Mouse (Mus musculus) CH12.LX (cell line): ENCODE data around the gene Atp8b3. TPM values are rescaled to one million over a fixed set of nuclear protein-coding genes. Genes with fewer than 3 reads are reported as not detected.

Source experiments
- DNase-seq: peaks from one replicate; pipeline ENCODE4 v3.0.0-alpha.2; 2013; ENCODE audit errors: extremely low read depth
- H3K27ac ChIP-seq: 2 replicates; pipeline ENCODE4 v1.5.1; 2012; ENCODE audit warnings: low read depth, mild to moderate bottlenecking, control low read depth, moderate library complexity; ENCODE audit not compliant: insufficient read depth
- H3K27me3 ChIP-seq: replicated peaks from 2 replicates; pipeline ENCODE3; 2012; ENCODE audit warnings: inconsistent platforms
- H3K36me3 ChIP-seq, 2 experiments: replicated peaks in 1 of 2; 2 replicates each; pipeline versions ENCODE3 to v1.6.1; 2012; ENCODE audit warnings: inconsistent platforms in 1 of 2, low read length in 1 of 2, mild to moderate bottlenecking in 1 of 2, mixed read lengths in 1 of 2, moderate library complexity in 1 of 2; ENCODE audit not compliant: control insufficient read depth in 1 of 2, insufficient read depth in 1 of 2
- H3K4me1 ChIP-seq, 2 experiments: 2 replicates each; pipeline ENCODE4 v1.6.1; 2012; ENCODE audit warnings: inconsistent platforms in 1 of 2, moderate library complexity in 1 of 2; ENCODE audit not compliant: insufficient read depth in 2 of 2, control insufficient read depth in 1 of 2
- H3K4me2 ChIP-seq: 2 replicates; pipeline ENCODE4 v1.6.1; 2012; ENCODE audit warnings: low read depth, mild to moderate bottlenecking, control low read depth; ENCODE audit not compliant: poor library complexity, insufficient read depth, severe bottlenecking
- H3K4me3 ChIP-seq, 3 experiments: fragments of 150-350 bp in 1 of 3; sonication (generic) in 1 of 3; replicated peaks in 1 of 3; 2 replicates each; pipeline versions ENCODE3 to v1.5.1; 2011 to 2012; ENCODE audit warnings: low read depth in 2 of 3, low read length in 2 of 3, mild to moderate bottlenecking in 2 of 3, moderate library complexity in 2 of 3, control low read depth in 1 of 3, improper control_type of control experiment in 1 of 3, inconsistent platforms in 1 of 3, mixed read lengths in 1 of 3; ENCODE audit not compliant: poor library complexity in 1 of 3
- H3K79me2 ChIP-seq: replicated peaks from 2 replicates; pipeline ENCODE4 v1.6.1; 2012; ENCODE audit warnings: mild to moderate bottlenecking, moderate library complexity; ENCODE audit not compliant: control insufficient read depth, poor library complexity, insufficient read depth, severe bottlenecking; ENCODE audit errors: extremely low read depth
- H3K9ac ChIP-seq: 2 replicates; pipeline ENCODE4 v1.6.1; 2012; ENCODE audit warnings: low read depth, mild to moderate bottlenecking, control low read depth, moderate library complexity; ENCODE audit not compliant: insufficient read depth
- H3K9me3 ChIP-seq: replicated peaks from 2 replicates; pipeline ENCODE3; 2012; ENCODE audit warnings: low read length, inconsistent platforms, mixed read lengths
- BHLHE40 ChIP-seq: IDR thresholded peaks from 2 replicates; pipeline ENCODE4 v1.6.1; 2011; ENCODE audit warnings: mild to moderate bottlenecking, low read depth, low read length, improper control_type of control experiment
- CHD2 ChIP-seq: IDR thresholded peaks from 2 replicates; pipeline ENCODE4 v1.6.1; 2011; ENCODE audit warnings: low read length, improper control_type of control experiment
- CTCF ChIP-seq, 2 experiments: IDR thresholded peaks in 1 of 2; conservative IDR thresholded peaks in 1 of 2; 2 replicates each; pipeline ENCODE4 v1.5.1; 2011 to 2012; ENCODE audit warnings: low read depth in 2 of 2, low read length in 2 of 2, improper control_type of control experiment in 1 of 2, inconsistent platforms in 1 of 2, mild to moderate bottlenecking in 1 of 2, moderate library complexity in 1 of 2
- EP300 ChIP-seq: IDR thresholded peaks from 2 replicates; pipeline ENCODE4 v1.6.1; 2011; ENCODE audit warnings: low read length, improper control_type of control experiment
- GABPA ChIP-seq: IDR thresholded peaks from 2 replicates; pipeline ENCODE4 v1.6.1; 2012; ENCODE audit warnings: low read depth, low read length, improper control_type of control experiment, inconsistent platforms; ENCODE audit not compliant: insufficient replicate concordance
- HCFC1 ChIP-seq: IDR thresholded peaks from 2 replicates; pipeline ENCODE4 v1.6.1; 2012; ENCODE audit warnings: low read depth, mild to moderate bottlenecking, inconsistent platforms, low read length, improper control_type of control experiment
- JUND ChIP-seq: conservative IDR thresholded peaks from 2 replicates; pipeline ENCODE4 v1.6.1; 2011; ENCODE audit warnings: low read depth, low read length, improper control_type of control experiment
- KAT2A ChIP-seq: IDR thresholded peaks from 2 replicates; pipeline ENCODE4 v1.6.1; 2012; ENCODE audit warnings: low read length, improper control_type of control experiment, inconsistent platforms; ENCODE audit not compliant: insufficient replicate concordance
- MAX ChIP-seq: IDR thresholded peaks from 2 replicates; pipeline ENCODE4 v1.6.1; 2011; ENCODE audit warnings: low read length, improper control_type of control experiment
- MAZ ChIP-seq: IDR thresholded peaks from 2 replicates; pipeline ENCODE4 v1.6.1; 2012; ENCODE audit warnings: low read depth, mild to moderate bottlenecking, inconsistent platforms, low read length, improper control_type of control experiment, moderate library complexity
- MEF2A ChIP-seq: IDR thresholded peaks from 2 replicates; pipeline ENCODE4 v1.6.1; 2014; ENCODE audit warnings: low read depth, mild to moderate bottlenecking, inconsistent platforms, low read length, improper control_type of control experiment, borderline replicate concordance
- MXI1 ChIP-seq: IDR thresholded peaks from 2 replicates; pipeline ENCODE4 v1.6.1; 2011; ENCODE audit warnings: mild to moderate bottlenecking, low read depth, low read length, improper control_type of control experiment
- MYC ChIP-seq: IDR thresholded peaks from 2 replicates; pipeline ENCODE4 v1.6.1; 2011; ENCODE audit warnings: low read depth, mild to moderate bottlenecking, improper control_type of control experiment, low read length
- NELFE ChIP-seq: IDR thresholded peaks from 2 replicates; pipeline ENCODE4 v1.6.1; 2011; ENCODE audit warnings: low read depth, low read length, improper control_type of control experiment
- NRF1 ChIP-seq: IDR thresholded peaks from 2 replicates; pipeline ENCODE4 v1.6.1; 2014; ENCODE audit warnings: low read depth, mild to moderate bottlenecking, inconsistent platforms, low read length, improper control_type of control experiment, moderate library complexity
- PAX5 ChIP-seq: IDR thresholded peaks from 2 replicates; pipeline ENCODE4 v1.6.1; 2012; ENCODE audit warnings: low read length, inconsistent platforms, mixed read lengths
- POLR2A ChIP-seq: IDR thresholded peaks from 2 replicates; pipeline ENCODE4 v1.6.1; 2011; ENCODE audit warnings: low read depth, mild to moderate bottlenecking, improper control_type of control experiment, low read length
- POLR2AphosphoS2 ChIP-seq: IDR thresholded peaks from 2 replicates; pipeline ENCODE4 v1.6.1; 2011; ENCODE audit warnings: low read depth, low read length, improper control_type of control experiment
- SIN3A ChIP-seq: IDR thresholded peaks from 2 replicates; pipeline ENCODE4 v1.6.1; 2012; ENCODE audit warnings: low read length, improper control_type of control experiment, inconsistent platforms
- SMC3 ChIP-seq: IDR thresholded peaks from 2 replicates; pipeline ENCODE4 v1.6.1; 2011; ENCODE audit warnings: low read depth, low read length, improper control_type of control experiment
- TBP ChIP-seq: conservative IDR thresholded peaks from 2 replicates; pipeline ENCODE4 v1.6.1; 2011; ENCODE audit warnings: low read depth, low read length, improper control_type of control experiment
- UBTF ChIP-seq: IDR thresholded peaks from 2 replicates; pipeline ENCODE4 v1.6.1; 2012; ENCODE audit warnings: low read depth, mild to moderate bottlenecking, inconsistent platforms, low read length, improper control_type of control experiment, moderate library complexity
- USF1 ChIP-seq: IDR thresholded peaks from 2 replicates; pipeline ENCODE4 v1.6.1; 2014; ENCODE audit warnings: low read depth, mild to moderate bottlenecking, inconsistent platforms, low read length, improper control_type of control experiment
- ZC3H11A ChIP-seq: IDR thresholded peaks from 2 replicates; pipeline ENCODE4 v1.6.1; 2012; ENCODE audit warnings: low read depth, mild to moderate bottlenecking, inconsistent platforms, low read length, improper control_type of control experiment
- ZKSCAN1 ChIP-seq: IDR thresholded peaks from 2 replicates; pipeline ENCODE4 v1.6.1; 2012; ENCODE audit warnings: low read depth, inconsistent platforms, low read length, improper control_type of control experiment, borderline replicate concordance
- ZMIZ1 ChIP-seq: IDR thresholded peaks from 2 replicates; pipeline ENCODE4 v1.6.1; 2012; ENCODE audit warnings: low read depth, mild to moderate bottlenecking, inconsistent platforms, low read length, improper control_type of control experiment
- ZNF384 ChIP-seq: IDR thresholded peaks from 2 replicates; pipeline ENCODE4 v1.6.1; 2012; ENCODE audit warnings: low read depth, low read length, improper control_type of control experiment, inconsistent platforms
- dilution Hi-C: fragments of 300-500 bp; cut with MboI; formaldehyde crosslinking; loops from 2 replicates; pipeline ENCODE4 v1.14.3; 2020; ENCODE audit warnings: low sequenced_read_pairs; ENCODE audit not compliant: extremely low pct_unique_long_range_greater_than_20kb, extremely low pct_ligation_motif_present
- in situ Hi-C: fragments of 300-500 bp; cut with MboI; formaldehyde crosslinking; loops from 3 replicates; pipeline ENCODE4 v1.14.3; 2019; ENCODE audit warnings: low sequenced_read_pairs, low pct_ligation_motif_present, low pct_unique_long_range_greater_than_20kb, mixed read lengths
- polyA plus RNA-seq: library from polyadenylated mRNA; unstranded; fragments of >175 nt; gene quantifications from 2 replicates; pipeline ENCODE4 v1.2.1, GENCODE M21; 2012; ENCODE audit warnings: low read depth; ENCODE audit not compliant: insufficient read length
- total RNA-seq, 2 experiments: library from RNA; depleted of rRNA; stranded (reverse); fragments of 300-350 nt in 1 of 2; fragments of >200 nt in 1 of 2; gene quantifications; 2 replicates each; pipeline ENCODE4 v1.2.3; 2012 to 2014

Atp8b3 gene
- total and polyA plus RNA-seq, 3 experiments = 0.08 to 0.27 (median 0.21) TPM

DNA sequence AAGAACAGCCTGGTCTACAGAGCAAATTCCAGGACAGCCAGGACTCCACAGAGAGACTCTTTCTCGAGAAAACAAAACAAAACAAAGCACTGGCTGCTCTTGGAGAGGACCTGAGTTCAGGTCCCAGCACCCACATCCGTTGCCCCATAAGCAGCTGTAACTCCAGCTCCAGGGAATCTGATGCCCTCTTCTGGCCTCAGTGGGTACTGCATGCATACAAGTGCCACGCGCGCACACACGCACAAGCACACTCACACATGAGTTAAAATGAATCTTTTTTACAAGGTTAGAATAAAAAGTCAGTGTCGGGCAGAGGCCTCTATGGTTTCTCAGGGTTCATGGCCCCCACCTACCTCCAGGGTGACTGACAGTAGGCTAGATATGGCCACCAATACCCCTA, 15.6 kb downstream of the Atp8b3 start:
- H3K27ac ChIP-seq = no peak overlapping the region
- peaks cover 20% of the 10 kb centered on the region for H3K9me3 ChIP-seq
- H3K4me2 ChIP-seq = no peak overlapping the region
- H3K27me3 ChIP-seq = peaks cover 48% of the 10 kb centered on the region
- H3K4me1 ChIP-seq = no peaks in the 10 kb centered on the region
- no peaks in the 10 kb centered on the region for H3K36me3 ChIP-seq
- in situ Hi-C loops = no loop called here
- TF ChIP-seq SMC3 = peak; percentile 2; the same call in 1 of the 2 replicates
- no peak for TF ChIP-seq UBTF
- TF ChIP-seq ZC3H11A = no peak
- no peak for TF ChIP-seq CHD2
- peak; percentile 28 to 34; a peak in 1 of 4 replicates for TF ChIP-seq CTCF (conservative IDR thresholded peaks at IDR 0.05 in 1 of 2, IDR thresholded peaks at IDR 0.05 in 1 of 2; ENCODE audit: low read depth in 2 of 2, low read length in 2 of 2)
- no peak overlapping the region for H3K4me3 ChIP-seq
- dilution Hi-C loops = no loop called here
- no peak overlapping the region for H3K9ac ChIP-seq
- DNase-seq = no peak
- H3K79me2 ChIP-seq = no peaks in the 10 kb centered on the region

DNA sequence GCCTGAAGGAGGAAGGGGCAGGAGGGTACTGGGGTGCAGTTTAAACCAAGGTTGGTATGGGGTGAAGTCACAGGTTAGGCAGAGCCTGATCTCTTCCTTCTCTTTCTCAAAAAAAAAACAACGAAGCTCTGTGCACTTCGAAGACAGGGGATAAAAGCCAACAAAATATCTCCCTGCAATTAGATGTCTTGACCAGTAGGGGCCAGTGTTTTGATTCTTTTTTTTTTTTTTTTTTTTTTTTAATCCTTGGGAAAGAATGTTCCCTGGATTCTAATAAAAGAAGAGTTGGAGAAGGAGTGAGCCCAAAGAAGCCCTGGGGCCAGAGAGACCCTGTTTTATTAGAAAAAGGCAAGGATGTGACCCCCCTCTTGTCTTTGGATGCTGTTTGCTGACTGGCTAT, 19.6 kb downstream of the Atp8b3 start:
- dilution Hi-C loops = no loop called here
- no peaks in the 10 kb centered on the region for H3K36me3 ChIP-seq
- DNase-seq = no peak
- H3K4me2 ChIP-seq = no peak overlapping the region
- H3K27me3 ChIP-seq = peaks cover 43% of the 10 kb centered on the region
- no peak overlapping the region for H3K27ac ChIP-seq
- H3K4me3 ChIP-seq = no peak overlapping the region
- H3K79me2 ChIP-seq = no peaks in the 10 kb centered on the region
- peaks cover 20% of the 10 kb centered on the region for H3K9me3 ChIP-seq
- H3K9ac ChIP-seq = no peak overlapping the region
- H3K4me1 ChIP-seq = no peaks in the 10 kb centered on the region
- in situ Hi-C loops = no loop called here
- no peak for TF ChIP-seq NRF1
- peak; percentile 37 to 47 for TF ChIP-seq CTCF (conservative IDR thresholded peaks at IDR 0.05 in 1 of 2, IDR thresholded peaks at IDR 0.05 in 1 of 2; ENCODE audit: low read depth in 2 of 2, low read length in 2 of 2)
- TF ChIP-seq UBTF = no peak
- no peak for TF ChIP-seq USF1
- TF ChIP-seq BHLHE40 = no peak
- peak; percentile 96 for TF ChIP-seq ZNF384
- TF ChIP-seq, all 38 proteins: peak for 2

GRCm38 (mm10) chr10:80513739-80514138, 25.2 kb downstream of the Atp8b3 start:
- in situ Hi-C loops = no loop called here
- no peak for DNase-seq
- Histone ChIP-seq H3K9me3 (peaks cover 2% of the 10 kb centered on the region), H3K27me3 (peaks cover 70% of the 10 kb centered on the region), H3K4me3 (no peak overlapping the region), H3K4me1 (peaks cover 0 to 16% of the 10 kb centered on the region in 2 experiments; a peak in 2 of 4 replicates), H3K36me3 (no peaks in the 10 kb centered on the region), H3K4me2 (no peak overlapping the region), H3K79me2 (no peaks in the 10 kb centered on the region), H3K27ac (no peak overlapping the region), H3K9ac (no peak overlapping the region)
- no peak for TF ChIP-seq MEF2A
- TF ChIP-seq ZKSCAN1 = no peak
- TF ChIP-seq MAZ = no peak
- TF ChIP-seq JUND = no peak
- no peak for TF ChIP-seq SIN3A
- no peak for TF ChIP-seq HCFC1
- TF ChIP-seq GABPA = no peak
- TF ChIP-seq EP300 = no peak
- TF ChIP-seq USF1 = no peak
- no peak for TF ChIP-seq TBP
- no peak for TF ChIP-seq MAX
- TF ChIP-seq MXI1 = no peak
- no peak for TF ChIP-seq KAT2A
- TF ChIP-seq NELFE = no peak
- TF ChIP-seq POLR2AphosphoS2 = no peak
- no peak for TF ChIP-seq ZC3H11A
- no peak for TF ChIP-seq PAX5
- TF ChIP-seq MYC = no peak
- no peak for TF ChIP-seq POLR2A
- TF ChIP-seq ZMIZ1 = no peak
- dilution Hi-C loops = no loop called here
